Mouse (Mus musculus) kidney, postnatal 0 days (tissue): ENCODE measurements around the gene Gm21560. TPM values are rescaled to one million over a fixed set of nuclear protein-coding genes. Genes with fewer than 3 reads are reported as not detected.
"Not testable (repeated sequence)": the region's sequence is repeated elsewhere in the genome, so short reads cannot be mapped to it uniquely, and the experiment has no call there.

ENCODE experiments used
- ATAC-seq: fragments of 200-750 bp; cut with Nextera tagmentation; replicated peaks from 2 replicates; pipeline ENCODE4 v1.8.0; 2017; ENCODE audit warnings: low read depth, moderate number of reproducible peaks, moderate TSS enrichment, moderate library complexity; ENCODE audit not compliant: low FRiP score
- DNase-seq: peaks from one replicate; pipeline ENCODE4 v3.0.0-alpha.2; 2016; ENCODE audit warnings: low spot score
- H3K27ac ChIP-seq: fragments of 300-500 bp; sonication (generic); 2 replicates; pipeline ENCODE4 v1.5.1; 2014; ENCODE audit warnings: mild to moderate bottlenecking
- H3K27me3 ChIP-seq: fragments of 300-500 bp; sonication (generic); 2 replicates; pipeline ENCODE4 v1.6.1; 2014; ENCODE audit warnings: low read length, mixed read lengths; ENCODE audit not compliant: insufficient read depth
- H3K36me3 ChIP-seq: fragments of 300-500 bp; sonication (generic); 2 replicates; pipeline ENCODE4 v1.6.1; 2014; ENCODE audit warnings: low read length, mixed read lengths; ENCODE audit not compliant: insufficient read depth
- H3K4me1 ChIP-seq: fragments of 300-500 bp; sonication (generic); replicated peaks from 2 replicates; pipeline ENCODE4 v1.6.1; 2014; ENCODE audit warnings: antibody characterized with exemption, low read length, mixed read lengths; ENCODE audit not compliant: insufficient read depth
- H3K4me2 ChIP-seq: fragments of 300-500 bp; sonication (generic); 2 replicates; pipeline ENCODE4 v1.6.1; 2014; ENCODE audit warnings: mild to moderate bottlenecking, low read length, moderate library complexity, mixed read lengths
- H3K4me3 ChIP-seq: fragments of 300-500 bp; sonication (generic); replicated peaks from 2 replicates; pipeline ENCODE4 v1.5.1; 2014; ENCODE audit warnings: low read depth, low read length
- H3K9ac ChIP-seq: fragments of 300-500 bp; sonication (generic); 2 replicates; pipeline ENCODE4 v1.6.1; 2014; ENCODE audit warnings: low read depth, low read length
- H3K9me3 ChIP-seq: fragments of 300-500 bp; sonication (generic); replicated peaks from 2 replicates; pipeline ENCODE4 v1.6.1; 2016; ENCODE audit warnings: low read length, inconsistent platforms, mixed read lengths
- WGBS: fragments of 180-500 bp; shearing (Covaris S2); extraction: QIAGEN DNeasy Blood & Tissue Kit; methylation state at CpG from one replicate; pipeline ENCODE4 v1.1.7; 2014; 5-methylcytosine and 5-hydroxymethylcytosine counted together
- polyA plus RNA-seq: library from polyadenylated mRNA; unstranded; fragments of >200 nt; fragmentation: Nextera tagmentation; extraction: Ambion mirVana; gene quantifications from 2 replicates; pipeline ENCODE4 v1.2.1, GENCODE M21; 2015

The Gm21560 gene
- not detected in 2 replicates for polyA plus RNA-seq

GRCm38 (mm10) chr14:6219192-6219591, at the start of gene Gm21560:
Gene Gm21560 (minus strand): TSS chr14:6219292.
- H3K27ac ChIP-seq, H3K4me2 ChIP-seq, H3K9me3 ChIP-seq, H3K4me3 ChIP-seq, DNase-seq, H3K9ac ChIP-seq, H3K36me3 ChIP-seq, H3K27me3 ChIP-seq, H3K4me1 ChIP-seq, ATAC-seq: not testable (repeated sequence)
- 73% methylated on average over 1 of the region's 2 CpGs for WGBS

GRCm38 (mm10) chr14:6163538-6163937, 55.6 kb downstream of the Gm21560 start:
- not testable (repeated sequence) for DNase-seq, H3K27me3 ChIP-seq, H3K9me3 ChIP-seq, H3K36me3 ChIP-seq, H3K4me1 ChIP-seq, H3K27ac ChIP-seq, H3K4me3 ChIP-seq, H3K9ac ChIP-seq, H3K4me2 ChIP-seq, ATAC-seq
- WGBS = 87% methylated on average over 5 of the region's 9 CpGs

GRCm38 (mm10) chr14:6161085-6161484, 58.0 kb downstream of the Gm21560 start:
- not testable (repeated sequence) for H3K4me2 ChIP-seq, H3K4me3 ChIP-seq, H3K27me3 ChIP-seq, H3K9me3 ChIP-seq, H3K9ac ChIP-seq, H3K4me1 ChIP-seq, H3K27ac ChIP-seq, DNase-seq, H3K36me3 ChIP-seq, ATAC-seq
- WGBS = no CpG with 5 or more reads among the region's 1 CpGs

Other genes with a start within 250 kb of the Gm21560 start
- not detected in 2 replicates for gene Gm3453, start 240.2 kb downstream of the Gm21560 start, polyA plus RNA-seq
- gene Gm6337, start 161.0 kb downstream of the Gm21560 start, polyA plus RNA-seq = not detected in 2 replicates
- gene Gm8206, start 125.3 kb downstream of the Gm21560 start, polyA plus RNA-seq = 0.47 and 0.50 TPM in 2 replicates
- gene Gm3468, start 110.6 kb downstream of the Gm21560 start, polyA plus RNA-seq = 0.79 and 1.1 TPM in 2 replicates
- not detected in 2 replicates for gene Gm3476, start 93.5 kb downstream of the Gm21560 start, polyA plus RNA-seq
- 0.67 and 0.79 TPM in 2 replicates for gene Gm3411, start 68.0 kb upstream of the Gm21560 start, polyA plus RNA-seq
- gene Gm21103, start 85.6 kb upstream of the Gm21560 start, polyA plus RNA-seq = not detected in 2 replicates
- gene Gm3618, start 124.4 kb upstream of the Gm21560 start, polyA plus RNA-seq = not detected in 2 replicates
- not detected in 2 replicates for gene Gm16440, start 171.0 kb upstream of the Gm21560 start, polyA plus RNA-seq
- gene Gm3591, start 193.2 kb upstream of the Gm21560 start, polyA plus RNA-seq = 0.37 TPM in 1 of 2 replicates, not detected in the other
- gene Gm3594, start 225.3 kb upstream of the Gm21560 start, polyA plus RNA-seq = not detected in 2 replicates